Mouse (Mus musculus): ENCODE results near the gene Snx29. TPM values are rescaled to one million over a fixed set of nuclear protein-coding genes. Genes with fewer than 3 reads are reported as not detected.
"Not testable (repeated sequence)": the region's sequence is repeated elsewhere in the genome, so short reads cannot be mapped to it uniquely, and the experiment has no call there.

Gene Snx29
- polyA plus RNA-seq, 1 experiment from 2014 or later: 10.2 TPM

- no peak overlapping the region for H3K9ac ChIP-seq (ENCODE audit: low read length)
- no peak overlapping the region for H3K4me2 ChIP-seq (ENCODE audit: low read depth, low read length)
- no peaks in the 10 kb centered on the region for H3K4me1 ChIP-seq (ENCODE audit: control insufficient read depth, insufficient read depth, low read length)
- no peak overlapping the region for H3K27ac ChIP-seq (ENCODE audit: low read length)
- 36% methylated on average over 1 of the region's 1 CpGs for WGBS
- no peaks in the 10 kb centered on the region for H3K9me3 ChIP-seq (replicated peaks; ENCODE audit: control insufficient read depth, low read length)
- 0 out of 2 replicates have a peak, but pooled peaks have one; percentile 13 for ATAC-seq (ENCODE audit: insufficient read depth, low FRiP score)
- H3K4me3 ChIP-seq (replicated peaks; ENCODE audit: low read length): no peak overlapping the region
- no peaks in the 10 kb centered on the region for H3K27me3 ChIP-seq (ENCODE audit: control insufficient read depth, insufficient read depth, low read length)
- no peaks in the 10 kb centered on the region for H3K36me3 ChIP-seq (ENCODE audit: control insufficient read depth, insufficient read depth, low read length)
These were observed 121.9 kb downstream of the Snx29 start for GRCm38 (mm10) chr16:11444626-11445025.

- H3K27ac ChIP-seq (ENCODE audit: low read length): no peak overlapping the region
- H3K9me3 ChIP-seq (replicated peaks; ENCODE audit: control insufficient read depth, low read length): no peaks in the 10 kb centered on the region
- H3K27me3 ChIP-seq (ENCODE audit: control insufficient read depth, insufficient read depth, low read length): no peaks in the 10 kb centered on the region
- no peak for ATAC-seq (ENCODE audit: insufficient read depth, low FRiP score)
- H3K4me2 ChIP-seq (ENCODE audit: low read depth, low read length): no peak overlapping the region
- H3K4me3 ChIP-seq (replicated peaks; ENCODE audit: low read length): no peak overlapping the region
- H3K9ac ChIP-seq (ENCODE audit: low read length): no peak overlapping the region
- H3K4me1 ChIP-seq (ENCODE audit: control insufficient read depth, insufficient read depth, low read length): no peaks in the 10 kb centered on the region
- H3K36me3 ChIP-seq (ENCODE audit: control insufficient read depth, insufficient read depth, low read length): no peaks in the 10 kb centered on the region
- WGBS: 92% methylated on average over 4 of the region's 4 CpGs
These were observed 124.3 kb downstream of the Snx29 start for GRCm38 (mm10) chr16:11446977-11447376.

GRCm38 (mm10) chr16:11447905-11448304 lies 125.2 kb downstream of the Snx29 start:
- no peak overlapping the region for H3K27ac ChIP-seq (ENCODE audit: low read length)
- H3K27me3 ChIP-seq (ENCODE audit: control insufficient read depth, insufficient read depth, low read length): no peaks in the 10 kb centered on the region
- H3K4me3 ChIP-seq (replicated peaks; ENCODE audit: low read length): no peak overlapping the region
- no peaks in the 10 kb centered on the region for H3K4me1 ChIP-seq (ENCODE audit: control insufficient read depth, insufficient read depth, low read length)
- H3K36me3 ChIP-seq (ENCODE audit: control insufficient read depth, insufficient read depth, low read length): 0 out of 2 replicates have a peak, but pooled peaks cover 5% of the 10 kb centered on the region
- no peaks in the 10 kb centered on the region for H3K9me3 ChIP-seq (replicated peaks; ENCODE audit: control insufficient read depth, low read length)
- 88% methylated on average over 5 of the region's 5 CpGs for WGBS
- H3K4me2 ChIP-seq (ENCODE audit: low read depth, low read length): no peak overlapping the region
- ATAC-seq (ENCODE audit: insufficient read depth, low FRiP score): no peak
- H3K9ac ChIP-seq (ENCODE audit: low read length): no peak overlapping the region

GRCm38 (mm10) chr16:11448696-11449095 lies 126.0 kb downstream of the Snx29 start:
- not testable (repeated sequence) for H3K27ac ChIP-seq (ENCODE audit: low read length); ATAC-seq (ENCODE audit: insufficient read depth, low FRiP score); H3K9me3 ChIP-seq (replicated peaks; ENCODE audit: control insufficient read depth, low read length); H3K4me2 ChIP-seq (ENCODE audit: low read depth, low read length); H3K4me3 ChIP-seq (replicated peaks; ENCODE audit: low read length); H3K9ac ChIP-seq (ENCODE audit: low read length); H3K4me1 ChIP-seq (ENCODE audit: control insufficient read depth, insufficient read depth, low read length); H3K27me3 ChIP-seq (ENCODE audit: control insufficient read depth, insufficient read depth, low read length)
- peaks cover 12% of the 10 kb centered on the region for H3K36me3 ChIP-seq (ENCODE audit: control insufficient read depth, insufficient read depth, low read length)
- 96% methylated on average over 4 of the region's 4 CpGs for WGBS

GRCm38 (mm10) chr16:11449344-11449743 lies 126.6 kb downstream of the Snx29 start:
- no peak for ATAC-seq (ENCODE audit: insufficient read depth, low FRiP score)
- peaks cover 13% of the 10 kb centered on the region for H3K36me3 ChIP-seq (ENCODE audit: control insufficient read depth, insufficient read depth, low read length)

GRCm38 (mm10) chr16:11450626-11451025 lies 127.9 kb downstream of the Snx29 start:
- H3K27me3 ChIP-seq (ENCODE audit: control insufficient read depth, insufficient read depth, low read length): no peaks in the 10 kb centered on the region
- no peak overlapping the region for H3K4me2 ChIP-seq (ENCODE audit: low read depth, low read length)
- no peak for ATAC-seq (ENCODE audit: insufficient read depth, low FRiP score)
- H3K27ac ChIP-seq (ENCODE audit: low read length): no peak overlapping the region
- peaks cover 13% of the 10 kb centered on the region for H3K36me3 ChIP-seq (ENCODE audit: control insufficient read depth, insufficient read depth, low read length)
- no peak overlapping the region for H3K9ac ChIP-seq (ENCODE audit: low read length)
- 87% methylated on average over 4 of the region's 4 CpGs for WGBS
- H3K4me3 ChIP-seq (replicated peaks; ENCODE audit: low read length): no peak overlapping the region
- no peaks in the 10 kb centered on the region for H3K4me1 ChIP-seq (ENCODE audit: control insufficient read depth, insufficient read depth, low read length)
- no peaks in the 10 kb centered on the region for H3K9me3 ChIP-seq (replicated peaks; ENCODE audit: control insufficient read depth, low read length)

More at GRCm38 (mm10) chr16:11449344-11449743, 126.6 kb downstream of the Snx29 start:
- Histone ChIP-seq H3K27ac (ENCODE audit: low read length) (no peak overlapping the region), H3K27me3 (ENCODE audit: control insufficient read depth, insufficient read depth, low read length) (no peaks in the 10 kb centered on the region), H3K4me3 (replicated peaks; ENCODE audit: low read length) (no peak overlapping the region), H3K9me3 (replicated peaks; ENCODE audit: control insufficient read depth, low read length) (no peaks in the 10 kb centered on the region), H3K9ac (ENCODE audit: low read length) (no peak overlapping the region), H3K4me2 (ENCODE audit: low read depth, low read length) (no peak overlapping the region), H3K4me1 (ENCODE audit: control insufficient read depth, insufficient read depth, low read length) (no peaks in the 10 kb centered on the region)
- 86% methylated on average over 4 of the region's 4 CpGs for WGBS

- H3K9ac ChIP-seq (ENCODE audit: low read length): no peak overlapping the region
- no peak overlapping the region for H3K4me3 ChIP-seq (replicated peaks; ENCODE audit: low read length)
- no peaks in the 10 kb centered on the region for H3K4me1 ChIP-seq (ENCODE audit: control insufficient read depth, insufficient read depth, low read length)
- no peak overlapping the region for H3K4me2 ChIP-seq (ENCODE audit: low read depth, low read length)
- no peaks in the 10 kb centered on the region for H3K27me3 ChIP-seq (ENCODE audit: control insufficient read depth, insufficient read depth, low read length)
- 94% methylated on average over 4 of the region's 4 CpGs for WGBS
- H3K9me3 ChIP-seq (replicated peaks; ENCODE audit: control insufficient read depth, low read length): no peaks in the 10 kb centered on the region
- peaks cover 13% of the 10 kb centered on the region for H3K36me3 ChIP-seq (ENCODE audit: control insufficient read depth, insufficient read depth, low read length)
- no peak for ATAC-seq (ENCODE audit: insufficient read depth, low FRiP score)
- H3K27ac ChIP-seq (ENCODE audit: low read length): peak overlapping the region; percentile 58; the same call in 1 of the 2 replicates
These were observed 132.2 kb downstream of the Snx29 start for GRCm38 (mm10) chr16:11454871-11455270.

GRCm38 (mm10) chr16:11455545-11456140 lies 132.9 kb downstream of the Snx29 start:
- H3K9ac ChIP-seq (ENCODE audit: low read length): no peak overlapping the region
- no peak for ATAC-seq (ENCODE audit: insufficient read depth, low FRiP score)
- 64% methylated on average over 5 of the region's 5 CpGs for WGBS

GRCm38 (mm10) chr16:11456141-11456645 lies 133.5 kb downstream of the Snx29 start:
- peak overlapping the region; percentile 64 for H3K27ac ChIP-seq (ENCODE audit: low read length)

More at GRCm38 (mm10) chr16:11455545-11456140, 132.9 kb downstream of the Snx29 start:
- Histone ChIP-seq H3K9me3 (replicated peaks; ENCODE audit: control insufficient read depth, low read length) (no peaks in the 10 kb centered on the region), H3K4me1 (ENCODE audit: control insufficient read depth, insufficient read depth, low read length) (no peaks in the 10 kb centered on the region), H3K36me3 (ENCODE audit: control insufficient read depth, insufficient read depth, low read length) (peaks cover 13% of the 10 kb centered on the region), H3K4me2 (ENCODE audit: low read depth, low read length) (no peak overlapping the region), H3K4me3 (replicated peaks; ENCODE audit: low read length) (no peak overlapping the region), H3K27me3 (ENCODE audit: control insufficient read depth, insufficient read depth, low read length) (no peaks in the 10 kb centered on the region), H3K27ac (ENCODE audit: low read length) (peak overlapping the region; percentile 58)

More at GRCm38 (mm10) chr16:11456141-11456645, 133.5 kb downstream of the Snx29 start:
- Histone ChIP-seq H3K36me3 (ENCODE audit: control insufficient read depth, insufficient read depth, low read length) (peaks cover 13% of the 10 kb centered on the region), H3K9me3 (replicated peaks; ENCODE audit: control insufficient read depth, low read length) (no peaks in the 10 kb centered on the region), H3K4me1 (ENCODE audit: control insufficient read depth, insufficient read depth, low read length) (no peaks in the 10 kb centered on the region), H3K4me3 (replicated peaks; ENCODE audit: low read length) (no peak overlapping the region), H3K4me2 (ENCODE audit: low read depth, low read length) (no peak overlapping the region), H3K27me3 (ENCODE audit: control insufficient read depth, insufficient read depth, low read length) (no peaks in the 10 kb centered on the region), H3K9ac (ENCODE audit: low read length) (no peak overlapping the region)
- 76% methylated on average over 5 of the region's 5 CpGs for WGBS
- ATAC-seq (ENCODE audit: insufficient read depth, low FRiP score): peak; percentile 67; the same call in 1 of the 2 replicates
